Mouse (Mus musculus): ENCODE measurements around the gene Crtap.
"Not testable (repeated sequence)": the region's sequence is repeated elsewhere in the genome, so short reads cannot be mapped to it uniquely, and the experiment has no call there.

The Crtap gene

DNA sequence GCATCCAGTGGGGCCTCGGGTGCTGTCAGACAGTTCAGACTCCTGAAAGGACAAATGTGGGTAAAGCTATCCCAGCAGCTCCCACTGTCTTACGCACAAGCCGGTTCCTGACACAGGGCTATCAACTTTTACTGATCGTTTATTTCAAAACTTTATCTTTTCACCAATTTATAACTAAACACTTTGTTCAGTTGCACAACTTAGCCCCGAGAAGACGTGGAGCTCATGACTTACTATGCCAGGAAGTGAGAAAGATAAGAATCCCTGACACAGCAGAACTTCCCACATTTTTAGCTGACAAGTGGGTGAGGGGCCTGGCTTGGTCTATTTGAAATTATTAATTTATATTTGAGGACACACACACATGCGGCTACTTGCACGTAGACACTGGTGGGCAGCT lies 4.2 kb upstream of the Crtap start:
- DNase-seq, result no peak

DNA sequence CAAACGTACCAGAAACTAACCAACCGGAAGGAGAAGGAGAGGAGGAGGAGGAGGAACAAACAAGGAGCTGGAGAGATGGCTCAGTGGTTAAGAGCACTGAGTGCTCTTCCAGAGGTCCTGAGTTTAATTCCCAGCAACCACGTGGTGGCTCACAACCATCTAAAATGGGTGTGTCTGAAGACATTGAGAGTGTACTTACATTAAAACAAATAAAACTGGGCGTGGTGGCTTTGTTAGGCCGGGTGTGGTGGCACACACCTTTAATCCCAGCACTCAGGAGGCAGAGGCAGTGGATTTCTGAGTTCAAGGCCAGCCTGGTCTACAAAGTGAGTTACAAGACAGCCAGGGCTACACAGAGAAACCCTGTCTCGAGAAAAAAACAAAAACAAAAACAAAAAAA lies 3.7 kb upstream of the Crtap start:
- not testable (repeated sequence) for DNase-seq

DNA sequence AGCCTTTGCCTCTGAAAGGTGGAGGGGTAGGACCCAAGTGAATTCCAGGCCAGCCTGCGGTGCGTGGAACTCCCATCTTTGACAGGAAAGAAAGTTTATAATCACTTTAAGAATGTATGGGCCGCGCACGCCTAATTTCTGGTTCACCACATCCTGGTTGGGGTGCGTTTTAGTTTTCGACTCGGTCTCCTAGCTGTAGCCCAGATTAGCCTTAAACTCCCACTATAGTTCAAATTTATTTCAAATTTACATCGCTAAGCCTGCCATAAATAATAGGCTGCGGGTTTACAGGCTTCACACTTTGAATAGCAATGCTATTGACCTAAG lies 237 bp upstream of the Crtap start:
- DNase-seq, result no peak

DNA sequence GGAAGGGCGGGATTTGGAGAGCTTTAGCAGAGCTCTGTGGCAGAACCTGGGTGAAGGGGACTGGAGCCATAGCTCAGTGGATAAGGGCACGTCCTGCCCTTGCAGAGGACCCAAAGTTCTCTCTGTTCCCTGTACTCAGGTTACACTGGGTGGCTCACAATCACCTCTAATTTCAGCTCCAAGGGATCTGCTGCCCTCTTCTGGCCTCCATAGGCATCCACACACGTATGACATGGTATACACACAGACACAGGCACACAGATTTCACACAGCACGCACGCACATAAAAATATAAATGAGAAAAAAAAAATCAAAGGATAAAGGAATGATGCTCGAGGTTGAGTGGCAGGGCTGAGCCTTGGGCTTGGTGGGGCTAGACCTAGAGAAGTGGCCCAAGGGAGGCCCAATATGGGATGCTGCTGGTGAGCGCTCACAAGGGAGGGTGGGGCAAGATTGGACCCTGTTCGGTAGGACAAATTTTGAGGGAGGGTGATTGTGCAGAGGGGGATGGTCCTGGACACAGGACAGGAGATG lies 1.0 kb downstream of the Crtap start:
- DNase-seq, result peak; percentile 24

DNA sequence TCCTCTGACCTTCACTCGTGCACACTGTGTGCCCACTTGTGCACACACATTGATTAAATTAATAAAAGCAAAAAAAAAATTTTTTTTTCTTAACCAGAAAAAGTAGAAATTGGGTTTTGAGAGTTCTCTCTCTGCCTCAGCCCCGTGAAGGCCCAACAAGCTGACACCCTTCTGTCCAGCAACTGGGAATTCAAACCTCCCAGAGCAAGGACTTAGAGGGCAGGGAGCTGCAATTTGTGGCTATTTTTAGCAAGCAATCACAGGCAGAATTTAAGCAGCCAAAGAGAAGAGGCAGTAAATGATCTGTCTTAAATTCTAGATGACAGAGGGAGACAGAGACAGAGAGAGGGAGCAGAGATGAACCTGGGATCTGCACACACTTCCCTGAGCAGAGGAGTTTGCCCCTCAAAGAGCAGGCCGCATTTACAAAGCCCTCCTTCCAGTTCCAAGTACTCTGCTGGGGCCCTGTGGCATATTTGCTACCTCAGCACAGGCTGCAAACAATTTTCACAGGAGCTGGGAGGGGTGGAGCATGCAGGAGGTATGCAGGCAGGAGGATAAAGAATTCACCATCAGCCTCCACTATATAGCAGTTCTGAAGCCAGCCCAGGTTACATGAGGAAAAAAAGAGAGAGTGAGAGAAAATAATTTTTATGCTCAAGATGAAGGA lies 1.6 kb downstream of the Crtap start:
- no peak for DNase-seq

DNA sequence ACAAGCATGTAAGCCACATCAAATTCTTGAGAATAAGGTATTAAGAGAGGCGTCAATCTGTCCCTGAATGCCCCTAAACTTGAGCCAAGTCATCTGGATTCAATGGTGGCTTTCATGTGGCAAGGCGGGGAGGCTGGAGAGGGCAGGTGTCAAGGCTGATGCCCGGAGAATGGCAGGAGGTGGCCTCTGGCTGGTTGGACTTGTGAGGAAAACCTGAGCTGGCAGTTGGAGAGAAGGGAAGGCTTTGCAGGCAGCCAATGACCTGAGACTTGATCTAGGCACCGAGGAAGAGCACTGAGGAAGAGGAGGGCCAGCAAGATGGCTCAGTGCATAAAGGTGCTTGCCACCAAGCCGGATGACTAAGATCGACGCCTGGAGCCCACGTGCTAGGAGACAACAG lies 2.2 kb downstream of the Crtap start:
- no peak for DNase-seq

DNA sequence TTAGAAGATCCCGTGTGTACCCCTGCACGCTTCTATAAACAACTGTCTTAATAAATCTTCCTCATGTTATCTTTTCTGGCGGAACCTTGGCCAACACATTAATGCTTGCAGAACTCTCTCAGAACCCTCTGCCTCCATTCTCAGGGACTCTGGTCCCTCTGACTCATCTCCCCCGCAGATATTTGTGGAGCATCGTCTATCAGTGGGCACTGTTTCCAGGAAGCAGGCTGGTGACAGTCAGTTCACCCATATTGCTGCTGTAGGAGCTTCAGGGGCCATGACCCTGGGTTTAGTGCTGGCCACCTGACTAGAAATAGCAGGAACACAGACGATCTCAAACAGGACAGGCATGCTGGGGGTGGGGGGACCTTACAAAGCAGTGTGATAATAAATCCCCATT lies 3.4 kb downstream of the Crtap start:
- DNase-seq, result no peak

DNA sequence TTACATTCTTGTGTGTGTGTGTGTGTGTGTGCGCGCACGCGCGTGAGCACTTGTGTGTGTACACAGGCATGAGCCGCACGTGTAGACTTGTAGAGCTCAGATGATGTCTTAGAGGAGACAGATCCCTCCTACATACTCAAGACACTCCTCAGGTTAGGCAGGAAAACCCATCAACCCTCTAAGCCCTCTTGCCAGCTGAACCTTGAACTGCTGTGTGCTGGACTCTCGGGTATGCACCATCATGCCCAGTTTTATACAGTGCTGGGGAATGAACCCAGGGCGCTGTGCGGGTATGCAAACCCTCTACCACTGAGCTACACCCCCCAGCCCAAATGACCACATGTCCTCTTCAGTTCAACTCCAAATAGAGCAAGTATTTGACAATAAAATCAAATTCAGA lies 5.3 kb downstream of the Crtap start:
- no peak for DNase-seq

DNA sequence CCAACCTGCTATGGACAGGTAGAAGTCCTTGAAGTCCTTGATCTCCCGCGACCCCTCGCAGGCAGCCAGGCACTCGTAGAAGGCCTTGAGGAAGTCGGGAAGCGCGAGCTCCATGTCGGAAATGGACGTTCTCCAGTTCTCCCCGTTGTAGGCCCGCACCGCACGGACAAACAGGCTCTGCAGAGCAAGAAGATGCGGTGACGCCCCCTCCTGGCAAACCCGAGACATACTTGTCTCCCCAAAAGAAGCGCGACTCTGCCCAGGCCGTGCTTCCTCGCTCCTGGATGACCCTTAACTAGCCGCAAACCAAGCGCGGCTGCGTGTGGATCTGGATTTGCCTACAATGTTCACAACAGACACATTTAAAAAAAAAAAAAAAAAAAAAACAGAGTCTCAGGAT lies 5.8 kb downstream of the Crtap start:
- no peak for DNase-seq

DNA sequence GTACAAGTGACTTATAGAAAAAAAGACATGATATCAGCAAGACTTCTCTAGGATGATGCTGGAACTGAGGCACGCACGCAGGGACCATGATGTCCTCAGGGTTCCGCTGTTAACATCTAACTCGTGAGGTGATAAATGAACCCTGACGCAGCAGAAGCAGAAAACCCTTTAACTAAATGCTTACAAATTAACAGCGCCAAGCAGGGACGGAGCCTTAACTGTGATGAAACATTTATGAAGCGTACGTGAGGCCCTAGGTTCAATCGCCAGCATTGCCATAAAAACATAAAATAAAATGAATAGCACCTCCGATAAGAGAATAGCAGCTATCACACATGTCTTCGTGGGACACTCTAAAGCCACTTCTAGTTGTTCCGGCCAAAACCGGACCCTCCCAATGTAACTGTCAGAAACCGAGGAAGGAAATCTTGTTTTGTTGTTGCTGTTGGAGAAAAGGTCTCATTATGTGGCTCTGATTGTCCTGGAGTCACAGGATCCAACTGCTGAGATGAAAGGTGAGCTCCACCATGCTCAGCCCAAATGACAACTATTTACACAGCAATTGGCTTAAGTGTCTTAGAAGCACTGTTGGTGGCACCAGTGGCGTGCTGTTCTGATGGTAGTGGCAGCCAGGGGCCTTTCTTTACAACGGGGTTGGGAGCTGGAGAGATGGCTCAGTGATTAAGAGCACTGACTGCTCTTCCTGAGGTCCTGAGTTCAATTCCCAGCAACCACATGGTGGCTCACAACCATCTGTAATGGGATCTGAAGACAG lies 7.4 kb downstream of the Crtap start:
- DNase-seq, result no peak

DNA sequence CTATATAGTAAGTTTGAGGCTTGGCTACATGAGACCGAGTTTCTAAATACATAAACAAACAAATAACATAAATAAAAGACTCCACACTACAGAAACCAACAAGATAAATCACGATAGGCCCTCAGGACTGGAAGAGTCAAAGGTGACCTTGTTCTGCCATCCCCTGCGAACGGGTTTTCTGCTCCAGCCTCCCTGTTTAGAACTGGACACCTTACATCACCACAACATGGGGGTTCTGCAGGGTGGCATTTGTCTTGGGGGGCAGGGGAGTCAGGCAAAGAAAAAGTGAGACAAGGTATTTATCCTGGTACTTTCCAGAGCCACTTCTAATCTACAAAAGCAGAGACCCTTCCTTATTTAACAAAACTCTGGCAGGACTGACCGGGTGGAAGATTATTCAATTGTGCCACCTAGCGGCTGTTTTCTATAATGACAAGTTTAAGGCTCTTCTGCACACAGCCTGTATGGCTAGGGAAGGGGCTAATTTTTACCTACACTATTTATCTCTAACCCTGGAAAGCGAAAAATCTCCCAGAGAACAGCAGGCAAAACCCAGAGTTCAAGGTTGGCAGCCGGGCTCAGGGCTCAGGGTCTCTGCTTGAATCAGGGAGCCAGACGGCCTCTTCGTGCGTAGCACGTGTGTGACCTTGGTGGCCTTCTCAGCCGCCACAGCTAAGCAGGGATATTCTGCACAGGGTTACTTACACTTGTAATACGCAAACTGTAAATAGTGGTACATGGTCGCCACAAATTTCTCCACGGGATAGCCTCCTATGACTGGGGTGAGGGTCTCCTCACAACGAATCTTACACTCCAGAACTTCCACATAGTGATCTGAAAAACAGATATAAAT lies 9.4 kb downstream of the Crtap start:
- peak; percentile 51 for DNase-seq

DNA sequence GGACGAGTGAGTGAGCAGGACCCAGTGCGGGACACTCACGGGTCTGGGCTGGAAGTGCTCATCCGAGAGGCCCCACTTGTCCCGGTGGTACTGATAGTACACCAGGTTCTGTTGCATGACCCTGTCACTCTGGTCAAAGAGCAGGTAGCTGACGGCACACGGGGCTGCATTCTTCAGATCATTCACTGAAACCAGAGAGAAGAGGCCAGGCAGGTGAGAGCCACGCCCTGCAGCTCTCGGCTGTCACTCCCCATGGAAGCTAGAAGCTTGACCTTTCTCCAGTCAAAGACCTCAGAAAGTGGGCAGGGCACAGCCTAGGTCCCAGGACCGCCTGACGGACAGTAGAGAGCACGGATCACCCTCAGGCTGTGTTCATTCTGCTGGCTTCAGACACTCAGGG lies 10.6 kb downstream of the Crtap start:
- DNase-seq, result no peak

DNA sequence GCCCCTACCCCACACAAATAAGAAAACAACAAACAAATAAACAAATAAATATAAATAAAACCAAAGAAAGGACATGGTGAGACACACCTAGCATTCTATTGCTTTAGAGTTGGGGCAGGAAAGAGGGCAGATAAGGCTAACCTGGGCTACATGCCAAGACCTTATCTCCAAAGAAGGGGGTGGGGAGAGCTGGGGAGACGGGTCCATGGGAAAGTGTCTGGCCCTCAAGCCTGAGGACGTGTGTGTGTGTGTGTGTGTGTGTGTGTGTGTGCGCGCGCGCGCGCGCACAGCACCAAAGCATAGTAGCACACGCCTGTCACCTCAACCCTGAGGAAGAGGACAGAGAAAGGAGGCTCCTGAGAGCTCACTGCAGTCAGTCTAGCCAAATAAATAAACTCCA lies 13.3 kb downstream of the Crtap start:
- DNase-seq, result peak; percentile 33

DNA sequence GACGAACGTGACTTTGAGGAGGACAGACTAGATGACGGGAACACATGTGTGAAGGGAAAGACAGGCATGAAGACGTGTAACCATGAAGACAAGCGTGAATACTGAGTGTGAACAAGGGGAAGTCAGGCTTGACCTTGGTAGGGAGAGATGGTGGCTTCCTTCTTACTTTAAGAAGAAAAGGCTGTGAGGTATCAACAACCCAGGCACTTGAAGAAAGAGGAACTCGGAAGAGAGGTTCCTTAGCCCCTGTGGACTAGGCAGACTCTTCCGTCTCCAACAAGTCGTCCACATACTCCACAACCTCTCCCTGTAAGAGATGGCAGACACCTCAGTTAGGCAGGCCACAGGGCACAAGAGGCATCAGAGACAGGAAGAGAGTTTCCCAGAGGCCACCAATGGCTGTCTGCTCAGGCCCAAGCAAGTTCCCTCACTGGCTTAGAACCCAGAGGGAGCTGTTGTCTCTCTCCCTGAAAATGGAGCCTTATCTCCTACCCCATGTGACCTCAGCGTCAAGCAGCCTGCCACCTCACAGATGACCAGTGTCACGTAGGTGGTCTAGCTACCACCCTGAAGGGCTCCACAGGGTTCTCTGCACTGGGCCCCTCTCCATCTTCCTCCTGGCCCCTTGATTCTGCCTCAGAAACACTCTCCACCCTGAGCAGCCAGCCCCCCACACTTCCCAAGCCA lies 15.1 kb downstream of the Crtap start:
- no peak for DNase-seq

DNA sequence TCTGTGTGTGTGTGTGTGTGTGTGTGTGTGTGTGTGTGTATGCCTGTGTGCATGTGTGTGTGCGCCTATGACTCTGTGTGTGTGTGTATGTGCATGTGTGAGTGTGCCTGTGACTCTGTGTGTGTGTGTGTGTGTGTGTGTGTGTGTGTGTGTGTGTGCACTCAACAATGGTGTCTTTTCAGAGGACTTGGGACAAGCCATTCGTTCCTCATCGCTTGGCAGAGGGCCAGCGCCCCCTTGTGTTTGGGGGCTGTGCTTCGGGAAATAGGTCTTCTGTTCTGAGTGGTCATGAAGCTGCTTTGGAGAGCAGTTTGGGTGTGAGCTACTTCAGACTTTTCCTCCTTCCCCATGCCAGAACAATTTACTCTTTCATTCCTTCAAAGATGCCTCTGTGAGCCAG lies 18.8 kb downstream of the Crtap start:
- DNase-seq, result peak; percentile 13

DNA sequence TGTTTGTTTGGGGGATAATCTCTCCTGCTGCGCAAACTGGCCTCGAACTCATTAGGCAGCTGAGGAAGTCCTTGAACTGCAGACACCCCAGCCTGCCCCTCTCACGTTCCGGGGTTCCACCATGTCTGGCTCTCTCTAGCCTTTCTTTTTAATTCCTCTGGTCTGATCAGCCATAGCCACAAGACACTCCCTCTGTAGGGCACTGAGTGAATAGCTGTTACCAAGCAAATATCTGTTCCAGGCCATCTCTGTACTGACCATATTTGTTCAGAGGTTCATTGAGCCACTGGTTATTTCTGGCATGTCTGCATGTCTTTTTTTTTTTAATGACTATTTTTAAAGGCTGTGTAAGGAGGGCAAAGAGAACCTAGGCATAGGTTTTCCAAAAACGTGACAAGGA lies 21.1 kb downstream of the Crtap start:
- DNase-seq, result peak; percentile 19

DNA sequence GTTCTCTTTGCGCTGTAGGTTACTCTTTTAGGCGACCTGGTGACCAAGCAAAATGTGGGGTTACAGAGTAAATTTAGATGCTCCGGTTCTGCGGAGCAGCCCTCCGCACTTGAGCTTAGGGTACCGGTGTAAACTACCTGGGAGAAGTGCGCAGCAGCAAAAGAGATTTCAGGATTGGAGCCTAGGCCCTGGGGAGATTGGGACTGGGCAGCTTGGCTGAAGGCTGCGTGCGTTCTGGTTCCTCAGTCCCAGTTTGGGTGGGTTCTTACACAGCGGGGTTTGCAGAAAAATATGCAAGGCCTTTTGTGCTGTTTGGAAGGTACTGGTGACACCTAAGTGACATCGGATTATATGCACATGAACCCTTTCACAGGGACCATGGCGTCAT lies 22.0 kb downstream of the Crtap start:
- DNase-seq, result no peak

DNA sequence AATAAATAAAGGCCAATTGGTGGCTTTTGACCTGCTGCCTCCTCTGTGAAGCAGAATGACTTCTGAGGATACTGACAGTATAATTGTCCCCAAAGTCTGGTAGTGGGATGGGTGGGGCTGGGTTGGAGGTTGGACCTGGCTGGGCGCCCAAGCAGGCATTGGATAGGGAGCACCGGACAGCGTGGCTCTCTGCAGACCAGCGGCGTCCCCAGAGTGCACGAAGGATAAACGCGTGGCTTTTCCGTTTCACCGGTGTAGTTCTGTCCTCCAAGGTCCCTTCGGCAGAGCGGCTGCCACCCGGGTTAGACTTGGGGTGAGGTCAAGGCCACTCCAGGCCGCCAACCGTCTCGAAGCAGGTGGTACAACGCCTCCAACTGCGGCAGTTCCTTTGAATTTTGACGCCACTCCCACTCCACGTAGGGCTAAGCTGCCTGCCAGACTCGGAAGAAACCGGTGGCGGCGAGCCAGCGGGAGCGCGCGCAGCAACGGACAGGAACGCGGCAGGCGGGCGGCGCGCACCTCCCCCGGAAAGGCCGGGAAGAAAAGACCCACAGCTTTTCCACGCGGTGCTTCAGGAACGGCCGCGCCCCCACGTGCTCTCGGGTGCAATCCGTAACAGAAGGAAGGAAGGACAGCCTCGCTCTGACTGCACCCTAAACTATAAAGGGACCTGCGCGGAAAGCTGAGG lies 22.5 kb downstream of the Crtap start:
- peak; percentile 88 for DNase-seq

DNA sequence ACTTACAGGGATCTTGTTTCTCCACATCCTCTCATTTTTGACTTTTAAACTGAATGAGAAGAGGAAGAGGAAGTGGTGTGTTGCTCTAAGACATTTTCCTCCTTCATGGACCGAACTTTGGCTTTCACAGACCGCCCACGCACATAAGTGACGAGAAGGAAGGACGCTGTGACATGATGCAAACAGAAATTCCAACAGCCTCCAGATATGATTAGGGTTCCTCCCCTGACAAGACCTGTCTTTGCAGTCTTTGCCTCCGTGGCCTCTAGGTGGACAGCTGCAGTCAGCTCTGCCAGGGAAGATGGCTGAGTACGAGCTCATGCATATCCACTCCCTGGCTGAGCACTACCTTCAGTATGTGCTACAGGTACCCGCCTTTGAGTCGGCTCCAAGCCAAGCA lies 60.6 kb downstream of the Crtap start, which contains the start of gene Bcl2a1c:
Gene Bcl2a1c, plus strand, starts transcription at position 281 of the 400 bp plus-strand sequence.
- DNase-seq, result not testable (repeated sequence)

DNA sequence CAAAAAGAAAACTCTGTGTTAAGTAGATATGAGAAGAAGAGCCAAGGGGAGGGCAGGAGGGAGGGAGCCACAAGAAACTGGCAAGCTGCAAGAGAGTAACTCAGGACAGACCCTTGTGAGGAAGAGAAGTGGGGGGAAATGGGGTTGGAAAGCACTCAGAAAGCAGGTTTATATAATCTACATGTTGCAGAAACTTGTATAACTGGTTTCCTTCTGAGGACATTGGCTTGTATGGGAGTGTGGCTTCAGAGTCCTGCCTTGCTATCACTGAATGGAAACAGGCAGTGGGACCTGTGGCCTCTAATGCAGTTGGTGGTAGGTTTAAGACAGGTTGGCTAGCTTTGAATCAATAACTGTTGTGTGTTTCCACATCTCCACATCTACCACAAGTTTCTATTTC lies 62.1 kb downstream of the Crtap start:
- DNase-seq, result peak; percentile 34

DNA sequence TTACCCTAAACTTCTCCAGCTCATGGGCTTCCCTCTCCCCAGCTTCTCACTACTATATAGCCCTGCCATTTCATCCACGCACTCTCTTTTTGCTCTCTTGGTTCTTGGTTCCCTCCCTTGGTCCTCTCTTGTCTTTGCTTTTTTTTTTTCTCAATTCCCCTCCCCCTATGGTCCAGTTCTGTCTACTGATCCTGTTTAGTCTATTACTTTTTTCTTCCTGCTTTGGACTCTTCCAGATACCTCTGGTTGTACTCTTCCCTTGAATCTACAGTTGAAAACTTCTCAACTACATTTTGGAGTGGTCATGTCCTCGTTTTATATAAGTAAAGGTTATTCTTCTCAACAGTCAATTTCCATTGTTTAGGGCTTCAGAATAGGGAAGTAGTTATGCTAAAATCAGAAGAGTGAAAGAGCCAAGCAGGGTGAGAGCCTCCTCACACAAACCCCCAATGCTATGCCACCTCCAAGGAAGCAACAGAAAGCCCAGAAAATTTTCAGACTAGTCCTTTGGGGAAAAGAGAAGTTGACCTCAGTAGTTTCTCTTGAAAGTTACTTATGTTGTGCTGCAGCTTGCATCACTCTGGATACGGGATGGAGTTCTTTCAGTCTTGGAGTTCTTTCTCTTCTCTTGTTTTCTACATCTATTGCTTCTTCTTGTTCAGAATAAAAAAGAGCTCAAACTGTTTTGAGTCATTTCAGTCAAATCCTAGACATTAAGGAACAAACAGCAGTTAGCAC lies 64.3 kb downstream of the Crtap start:
- no peak for DNase-seq

Data from lung, postnatal 10 days (tissue).